Mouse (Mus musculus) kidney, adult 2 months (tissue): ENCODE measurements around the gene Mertk.

Experiments used
- CTCF ChIP-seq: fragments of 200-500 bp; conservative IDR thresholded peaks from 2 replicates; pipeline ENCODE4 v1.5.1; 2011; ENCODE audit warnings: low read depth, mild to moderate bottlenecking, control low read depth, low read length, moderate library complexity, mixed read lengths; ENCODE audit not compliant: insufficient read depth, insufficient read length
- POLR2A ChIP-seq: fragments of 200-500 bp; IDR thresholded peaks from one replicate; pipeline ENCODE4 v1.6.1; 2011; ENCODE audit warnings: low read depth, low read length, control low read depth

- TF ChIP-seq POLR2A (no peak), CTCF (no peak)
These were observed 6.0 kb upstream of the Mertk start for GRCm38 (mm10) chr2:128692771-128693170.
